Mouse (Mus musculus) thymus, adult 2 months (tissue): ENCODE results near the gene Trim61. TPM values are rescaled to one million over a fixed set of nuclear protein-coding genes. Genes with fewer than 3 reads are reported as not detected.

ENCODE experiments used
- DNase-seq: peaks from one replicate; pipeline ENCODE4 v3.0.0; 2021
- H3K27ac ChIP-seq: fragments of 200-500 bp; 2 replicates; pipeline ENCODE4 v1.5.1; 2012; ENCODE audit warnings: low read length, control low read depth; ENCODE audit not compliant: control insufficient read depth, insufficient read depth
- H3K27me3 ChIP-seq: fragments of 200-500 bp; 2 replicates; pipeline ENCODE4 v1.6.1; 2012; ENCODE audit warnings: mild to moderate bottlenecking, low read length, moderate library complexity, mixed read lengths; ENCODE audit not compliant: control insufficient read depth, insufficient read depth
- H3K36me3 ChIP-seq: fragments of 200-500 bp; 2 replicates; pipeline ENCODE4 v1.6.1; 2012; ENCODE audit warnings: mild to moderate bottlenecking, low read length, moderate library complexity; ENCODE audit not compliant: control insufficient read depth, insufficient read depth
- H3K4me1 ChIP-seq: fragments of 200-500 bp; replicated peaks from 2 replicates; pipeline ENCODE4 v1.6.1; 2012; ENCODE audit warnings: low read length; ENCODE audit not compliant: control insufficient read depth, insufficient read depth
- H3K4me3 ChIP-seq: fragments of 200-500 bp; 2 replicates; pipeline ENCODE4 v1.5.1; 2012; ENCODE audit warnings: mild to moderate bottlenecking, low read length, control low read depth, moderate library complexity; ENCODE audit not compliant: control insufficient read depth, insufficient read depth
- CTCF ChIP-seq: fragments of 200-500 bp; IDR thresholded peaks from 2 replicates; pipeline ENCODE4 v1.5.1; 2012; ENCODE audit warnings: mild to moderate bottlenecking, control low read depth, low read length, moderate library complexity, borderline replicate concordance; ENCODE audit not compliant: control insufficient read depth, poor library complexity, insufficient read depth; ENCODE audit errors: extremely low read depth
- POLR2A ChIP-seq: fragments of 200-500 bp; IDR thresholded peaks from 2 replicates; pipeline ENCODE4 v1.6.1; 2012; ENCODE audit warnings: mild to moderate bottlenecking, low read length, control low read depth, moderate library complexity; ENCODE audit not compliant: control insufficient read depth, poor library complexity, insufficient read depth; ENCODE audit errors: extremely low read depth
- WGBS: fragments of 180-500 bp; shearing (Covaris S2); methylation state at CpG from one replicate; pipeline ENCODE4 v1.1.7; 2018; 5-methylcytosine and 5-hydroxymethylcytosine counted together
- polyA plus RNA-seq: library from polyadenylated mRNA; depleted of rRNA; stranded (reverse); fragments of >200 nt; gene quantifications from 2 replicates; pipeline ENCODE4 v1.2.3, GENCODE M21; 2012

Gene Trim61
- polyA plus RNA-seq, 1 experiment: not detected

- Histone ChIP-seq H3K4me3 (no peak overlapping the region), H3K27ac (no peak overlapping the region), H3K36me3 (no peaks in the 10 kb centered on the region), H3K4me1 (no peaks in the 10 kb centered on the region), H3K27me3 (no peaks in the 10 kb centered on the region)
- 79% methylated on average over 5 of the region's 5 CpGs for WGBS
- no peak for DNase-seq
- TF ChIP-seq POLR2A (no peak), CTCF (no peak)
Measured at GRCm38 (mm10) chr8:65053968-65054367, 35.6 kb upstream of the Trim61 start.

GRCm38 (mm10) chr8:65053554-65053953 is 35.2 kb upstream of the Trim61 start:
- TF ChIP-seq CTCF (no peak), POLR2A (no peak)

GRCm38 (mm10) chr8:65047801-65048200 is 29.5 kb upstream of the Trim61 start:
- Histone ChIP-seq H3K27ac (no peak overlapping the region), H3K4me3 (no peak overlapping the region), H3K36me3 (no peaks in the 10 kb centered on the region), H3K4me1 (no peaks in the 10 kb centered on the region), H3K27me3 (no peaks in the 10 kb centered on the region)
- DNase-seq: no peak
- 78% methylated on average over 4 of the region's 4 CpGs for WGBS
- no peak for TF ChIP-seq POLR2A
- TF ChIP-seq CTCF: no peak

More at GRCm38 (mm10) chr8:65053554-65053953, 35.2 kb upstream of the Trim61 start:
- Histone ChIP-seq H3K4me1 (no peaks in the 10 kb centered on the region), H3K36me3 (no peaks in the 10 kb centered on the region), H3K27me3 (no peaks in the 10 kb centered on the region), H3K4me3 (no peak overlapping the region), H3K27ac (no peak overlapping the region)
- 82% methylated on average over 3 of the region's 3 CpGs for WGBS
- DNase-seq: no peak

GRCm38 (mm10) chr8:65047193-65047592 is 28.9 kb upstream of the Trim61 start:
- Histone ChIP-seq H3K27ac (no peak overlapping the region), H3K27me3 (no peaks in the 10 kb centered on the region), H3K4me1 (no peaks in the 10 kb centered on the region), H3K4me3 (no peak overlapping the region), H3K36me3 (no peaks in the 10 kb centered on the region)
- TF ChIP-seq POLR2A (no peak), CTCF (no peak)
- 98% methylated on average over 4 of the region's 4 CpGs for WGBS
- no peak for DNase-seq

GRCm38 (mm10) chr8:65046565-65046964 is 28.2 kb upstream of the Trim61 start:
- Histone ChIP-seq H3K27me3 (no peaks in the 10 kb centered on the region), H3K36me3 (no peaks in the 10 kb centered on the region), H3K27ac (no peak overlapping the region), H3K4me1 (no peaks in the 10 kb centered on the region), H3K4me3 (no peak overlapping the region)
- 69% methylated on average over 5 of the region's 5 CpGs for WGBS
- DNase-seq: no peak
- no peak for TF ChIP-seq POLR2A
- no peak for TF ChIP-seq CTCF

- no peak for TF ChIP-seq POLR2A
- TF ChIP-seq CTCF: no peak
- Histone ChIP-seq H3K36me3 (no peaks in the 10 kb centered on the region), H3K27ac (no peak within 1 kb of the TSS), H3K4me1 (no peaks in the 10 kb centered on the region), H3K4me3 (no peak within 1 kb of the TSS), H3K27me3 (no peaks in the 10 kb centered on the region)
- 13% methylated on average over 8 of the region's 8 CpGs for WGBS
- no peak for DNase-seq
Measured at GRCm38 (mm10) chr8:65037117-65037533, 18.8 kb upstream of the Trim61 start, which contains the start of gene Apela. Apela (minus strand) TSS chr8:65037336.

GRCm38 (mm10) chr8:65034136-65034535 is 15.8 kb upstream of the Trim61 start:
- TF ChIP-seq POLR2A: no peak
- TF ChIP-seq CTCF: no peak
- no peak overlapping the region for H3K4me3 ChIP-seq
- no peaks in the 10 kb centered on the region for H3K36me3 ChIP-seq
- no peak overlapping the region for H3K27ac ChIP-seq
- no peak for DNase-seq
- WGBS: 65% methylated on average over 2 of the region's 2 CpGs
- H3K4me1 ChIP-seq: no peaks in the 10 kb centered on the region
- H3K27me3 ChIP-seq: no peaks in the 10 kb centered on the region
